Mouse (Mus musculus) heart, embryonic 12.5 days (tissue): ENCODE results near the gene Setd2. TPM values are rescaled to one million over a fixed set of nuclear protein-coding genes. Genes with fewer than 3 reads are reported as not detected.

ENCODE experiments used
- ATAC-seq: fragments of 200-750 bp; cut with Nextera tagmentation; 2 replicates; pipeline ENCODE4 v1.8.0; 2017; ENCODE audit warnings: moderate TSS enrichment, moderate library complexity; ENCODE audit not compliant: insufficient number of reproducible peaks, low FRiP score
- H3K27ac ChIP-seq: fragments of 300-500 bp; sonication (generic); 2 replicates; pipeline ENCODE4 v1.5.1; 2016; ENCODE audit warnings: mild to moderate bottlenecking, moderate library complexity; ENCODE audit not compliant: poor library complexity, severe bottlenecking
- H3K27me3 ChIP-seq: fragments of 300-500 bp; sonication (generic); replicated peaks from 2 replicates; pipeline ENCODE4 v1.6.1; 2016; ENCODE audit warnings: mild to moderate bottlenecking, moderate library complexity
- H3K36me3 ChIP-seq: fragments of 300-500 bp; sonication (generic); 2 replicates; pipeline ENCODE4 v1.6.1; 2016; ENCODE audit warnings: mild to moderate bottlenecking, moderate library complexity
- H3K4me1 ChIP-seq: fragments of 300-500 bp; sonication (generic); replicated peaks from 2 replicates; pipeline ENCODE4 v1.6.1; 2016; ENCODE audit warnings: mild to moderate bottlenecking
- H3K4me2 ChIP-seq: fragments of 300-500 bp; sonication (generic); 2 replicates; pipeline ENCODE4 v1.6.1; 2016; ENCODE audit warnings: mild to moderate bottlenecking, moderate library complexity
- H3K4me3 ChIP-seq: fragments of 300-500 bp; sonication (generic); 2 replicates; pipeline ENCODE4 v1.5.1; 2016; ENCODE audit warnings: mild to moderate bottlenecking
- H3K9ac ChIP-seq: fragments of 300-500 bp; sonication (generic); 2 replicates; pipeline ENCODE4 v1.6.1; 2016; ENCODE audit warnings: mild to moderate bottlenecking, moderate library complexity
- H3K9me3 ChIP-seq: fragments of 300-500 bp; sonication (generic); replicated peaks from 2 replicates; pipeline ENCODE4 v1.6.1; 2016; ENCODE audit warnings: mild to moderate bottlenecking, moderate library complexity
- WGBS: fragments of 180-500 bp; shearing (Covaris S2); methylation state at CpG from one replicate; pipeline ENCODE4 v1.1.7; 2016; 5-methylcytosine and 5-hydroxymethylcytosine counted together
- polyA plus RNA-seq: library from polyadenylated mRNA; unstranded; fragments of >200 nt; fragmentation: Nextera tagmentation; extraction: Ambion mirVana; gene quantifications from 2 replicates; pipeline ENCODE4 v1.2.1, GENCODE M21; 2016

Setd2 gene
- polyA plus RNA-seq, 1 experiment from 2014 or later, result 28.5 TPM

DNA sequence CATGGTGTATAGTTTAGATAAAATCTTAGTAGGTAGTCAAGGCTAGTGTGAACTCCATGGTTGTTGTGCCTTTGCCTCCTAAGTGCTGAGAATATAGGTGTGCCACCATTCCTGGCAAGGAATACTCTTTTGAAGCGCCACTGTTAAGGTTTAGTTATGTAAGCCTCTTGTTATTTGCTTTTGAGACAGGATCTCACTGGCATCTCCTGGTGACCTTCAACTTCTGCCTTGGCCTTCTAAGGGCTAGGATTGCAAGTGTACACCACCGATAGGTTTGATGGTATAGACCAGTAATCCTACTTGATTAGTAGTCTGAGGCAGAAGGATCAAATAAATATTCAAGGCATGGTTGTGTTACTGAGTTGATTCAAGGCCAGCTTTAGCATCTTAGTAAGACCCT lies 4.2 kb downstream of the Setd2 start:
- no peak overlapping the region for H3K4me2 ChIP-seq
- 91% methylated on average over 2 of the region's 2 CpGs for WGBS

DNA sequence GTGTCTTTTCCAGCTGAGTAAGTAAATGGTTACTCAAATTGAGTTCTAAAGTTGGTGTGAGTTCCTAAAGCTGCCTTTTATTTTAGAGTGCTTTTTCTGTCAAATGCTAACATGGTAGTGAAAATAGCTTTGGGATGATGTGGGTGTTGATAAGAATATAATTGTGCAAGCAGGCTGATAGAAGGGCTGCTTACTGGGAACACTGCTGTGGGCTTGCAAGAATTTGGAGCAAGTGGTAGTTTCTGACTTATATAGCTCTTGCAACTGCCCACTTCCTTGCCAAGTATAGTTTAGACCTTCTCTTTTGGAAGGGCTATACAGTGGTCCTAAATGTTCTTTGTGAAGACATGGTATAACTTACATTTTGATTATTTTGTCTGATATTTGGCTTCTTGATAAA lies 6.1 kb downstream of the Setd2 start:
- Histone ChIP-seq H3K9ac (no peak overlapping the region), H3K36me3 (peaks cover 3% of the 10 kb centered on the region), H3K27me3 (no peaks in the 10 kb centered on the region), H3K4me1 (peaks cover 32% of the 10 kb centered on the region), H3K4me3 (no peak overlapping the region), H3K9me3 (no peaks in the 10 kb centered on the region), H3K27ac (no peak overlapping the region), H3K4me2 (no peak overlapping the region)
- no peak for ATAC-seq

More for the DNA sequence above, 4.2 kb downstream of the Setd2 start:
- Histone ChIP-seq H3K4me1 (peaks cover 26% of the 10 kb centered on the region), H3K27me3 (no peaks in the 10 kb centered on the region), H3K36me3 (no peaks in the 10 kb centered on the region; the same call in none of the 2 replicates), H3K9me3 (no peaks in the 10 kb centered on the region), H3K4me3 (no peak overlapping the region), H3K9ac (no peak overlapping the region), H3K27ac (no peak overlapping the region)
- no peak for ATAC-seq

GRCm38 (mm10) chr9:110541988-110542387 lies 9.6 kb downstream of the Setd2 start:
- H3K36me3 ChIP-seq, result peaks cover 3% of the 10 kb centered on the region; the same call in 1 of the 2 replicates
- no peak overlapping the region for H3K27ac ChIP-seq
- H3K4me1 ChIP-seq, result peaks cover 12% of the 10 kb centered on the region
- no peak for ATAC-seq
- H3K9ac ChIP-seq, result no peak overlapping the region
- H3K27me3 ChIP-seq, result no peaks in the 10 kb centered on the region
- H3K4me2 ChIP-seq, result no peak overlapping the region
- WGBS, result 72% methylated on average over 4 of the region's 4 CpGs
- no peak overlapping the region for H3K4me3 ChIP-seq
- H3K9me3 ChIP-seq, result no peaks in the 10 kb centered on the region

GRCm38 (mm10) chr9:110548261-110548660 lies 15.9 kb downstream of the Setd2 start:
- H3K27ac ChIP-seq, result no peak overlapping the region
- ATAC-seq, result no peak
- H3K9ac ChIP-seq, result no peak overlapping the region
- no peak overlapping the region for H3K4me3 ChIP-seq
- no peaks in the 10 kb centered on the region for H3K9me3 ChIP-seq
- 89% methylated on average over 19 of the region's 19 CpGs for WGBS
- H3K36me3 ChIP-seq, result peaks cover 56% of the 10 kb centered on the region
- 0 out of 2 replicates have a peak, but pooled peaks cover 1% of the 10 kb centered on the region for H3K4me1 ChIP-seq
- no peaks in the 10 kb centered on the region for H3K27me3 ChIP-seq
- H3K4me2 ChIP-seq, result no peak overlapping the region

GRCm38 (mm10) chr9:110568309-110568708 lies 35.9 kb downstream of the Setd2 start:
- ATAC-seq, result no peak
- Histone ChIP-seq H3K36me3 (peaks cover 71% of the 10 kb centered on the region), H3K4me1 (no peaks in the 10 kb centered on the region), H3K4me2 (no peak overlapping the region), H3K4me3 (no peak overlapping the region), H3K27ac (no peak overlapping the region), H3K9me3 (no peaks in the 10 kb centered on the region), H3K27me3 (no peaks in the 10 kb centered on the region), H3K9ac (no peak overlapping the region)

- H3K36me3 ChIP-seq, result peaks cover 26% of the 10 kb centered on the region
- H3K27ac ChIP-seq, result no peak overlapping the region
- no peak for ATAC-seq
- H3K4me1 ChIP-seq, result peaks cover 4% of the 10 kb centered on the region
- H3K4me3 ChIP-seq, result no peak overlapping the region
- no peak overlapping the region for H3K9ac ChIP-seq
- H3K27me3 ChIP-seq, result no peaks in the 10 kb centered on the region
- H3K4me2 ChIP-seq, result no peak overlapping the region
- no peaks in the 10 kb centered on the region for H3K9me3 ChIP-seq
- 88% methylated on average over 2 of the region's 2 CpGs for WGBS
These were observed 49.8 kb downstream of the Setd2 start for GRCm38 (mm10) chr9:110582161-110582560.

GRCm38 (mm10) chr9:110583521-110583920 lies 51.1 kb downstream of the Setd2 start:
- Histone ChIP-seq H3K4me1 (peaks cover 4% of the 10 kb centered on the region), H3K27ac (no peak overlapping the region), H3K36me3 (peaks cover 23% of the 10 kb centered on the region), H3K9ac (no peak overlapping the region), H3K4me3 (no peak overlapping the region), H3K9me3 (no peaks in the 10 kb centered on the region), H3K27me3 (no peaks in the 10 kb centered on the region), H3K4me2 (no peak overlapping the region)
- ATAC-seq, result no peak
- WGBS, result 97% methylated on average over 1 of the region's 1 CpGs

DNA sequence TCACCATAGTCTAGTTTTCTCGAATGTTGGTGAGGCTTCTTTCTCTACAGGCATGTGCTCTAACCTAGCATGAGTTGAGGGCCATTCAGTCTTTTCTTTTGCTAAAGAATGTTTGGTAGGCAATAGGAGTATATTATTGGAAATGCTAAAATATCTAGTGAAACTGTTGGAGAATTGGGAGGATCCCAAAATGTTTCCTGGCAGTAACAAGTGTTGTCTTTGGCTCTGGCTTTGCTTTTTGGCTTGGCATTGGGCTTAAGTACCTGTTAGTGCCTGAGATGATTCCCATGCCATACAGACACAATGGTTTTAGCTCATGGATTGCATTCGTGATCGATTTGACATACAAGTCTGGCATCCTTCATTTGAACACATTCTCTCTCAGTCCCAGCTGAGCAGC lies 79.1 kb downstream of the Setd2 start:
- no peak for ATAC-seq
- no peak overlapping the region for H3K27ac ChIP-seq
- H3K36me3 ChIP-seq, result peaks cover 63% of the 10 kb centered on the region
- no peak overlapping the region for H3K4me3 ChIP-seq
- WGBS, result 90% methylated on average over 3 of the region's 3 CpGs
- H3K27me3 ChIP-seq, result no peaks in the 10 kb centered on the region
- no peak overlapping the region for H3K9ac ChIP-seq
- H3K4me1 ChIP-seq, result no peaks in the 10 kb centered on the region
- H3K9me3 ChIP-seq, result no peaks in the 10 kb centered on the region
- no peak overlapping the region for H3K4me2 ChIP-seq

- Histone ChIP-seq H3K4me2 (no peak overlapping the region), H3K36me3 (peaks cover 79% of the 10 kb centered on the region), H3K4me1 (no peaks in the 10 kb centered on the region), H3K9me3 (no peaks in the 10 kb centered on the region), H3K27me3 (no peaks in the 10 kb centered on the region), H3K4me3 (no peak overlapping the region), H3K27ac (no peak overlapping the region), H3K9ac (no peak overlapping the region)
- WGBS, result 77% methylated on average over 3 of the region's 3 CpGs
- no peak for ATAC-seq
These were observed 84.7 kb downstream of the Setd2 start for GRCm38 (mm10) chr9:110617081-110617480.

- Histone ChIP-seq H3K9me3 (no peaks in the 10 kb centered on the region), H3K9ac (no peak overlapping the region), H3K27ac (no peak overlapping the region), H3K4me2 (no peak overlapping the region), H3K4me3 (no peak overlapping the region), H3K4me1 (peaks cover 14% of the 10 kb centered on the region), H3K27me3 (no peaks in the 10 kb centered on the region), H3K36me3 (peaks cover 73% of the 10 kb centered on the region)
- 86% methylated on average over 7 of the region's 7 CpGs for WGBS
- no peak for ATAC-seq
These were observed 87.8 kb downstream of the Setd2 start for GRCm38 (mm10) chr9:110620180-110620579.

GRCm38 (mm10) chr9:110620685-110621084 lies 88.3 kb downstream of the Setd2 start:
- Histone ChIP-seq H3K9ac (no peak overlapping the region), H3K27ac (no peak overlapping the region), H3K4me2 (no peak overlapping the region), H3K4me1 (peaks cover 18% of the 10 kb centered on the region), H3K4me3 (no peak overlapping the region), H3K36me3 (peaks cover 68% of the 10 kb centered on the region), H3K9me3 (no peaks in the 10 kb centered on the region), H3K27me3 (no peaks in the 10 kb centered on the region)
- WGBS, result 90% methylated on average over 7 of the region's 7 CpGs
- ATAC-seq, result no peak

DNA sequence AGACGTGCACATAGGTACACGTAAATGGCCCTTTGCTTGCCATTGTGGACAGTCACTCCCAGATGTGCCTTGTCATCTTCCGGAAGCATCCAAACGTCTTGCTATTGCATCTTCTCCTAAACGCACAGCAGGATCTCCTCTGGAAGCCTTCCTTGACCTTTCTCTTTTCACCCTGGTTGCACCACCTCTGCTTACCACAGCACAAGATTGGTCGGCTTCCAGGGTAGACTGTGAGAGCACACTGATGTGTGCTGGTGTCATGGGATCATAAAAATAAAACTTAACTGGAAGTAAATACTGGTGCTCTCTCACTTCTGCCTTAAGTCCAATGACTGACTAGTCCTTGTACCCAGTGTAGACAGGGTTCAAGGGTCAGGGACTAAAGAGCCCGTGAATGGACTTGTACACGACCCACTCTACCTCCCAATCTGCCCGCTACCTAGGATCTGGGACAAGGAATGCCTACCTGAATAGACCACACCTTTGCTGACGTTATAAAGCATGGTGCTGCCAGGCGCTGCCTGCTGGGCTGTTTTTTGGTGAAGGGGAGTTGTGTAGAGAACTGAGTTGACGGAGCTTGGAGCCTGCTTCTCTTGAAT lies 90.3 kb downstream of the Setd2 start:
- H3K4me1 ChIP-seq, result peaks cover 18% of the 10 kb centered on the region
- H3K4me2 ChIP-seq, result no peak overlapping the region
- 88% methylated on average over 12 of the region's 12 CpGs for WGBS
- peaks cover 50% of the 10 kb centered on the region for H3K36me3 ChIP-seq
- H3K27ac ChIP-seq, result no peak overlapping the region
- ATAC-seq, result no peak
- 0 out of 2 replicates have a peak overlapping the region, but pooled peaks have one; percentile 75 for H3K9ac ChIP-seq
- peaks cover 7% of the 10 kb centered on the region; the same call in 1 of the 2 replicates for H3K27me3 ChIP-seq
- no peak overlapping the region for H3K4me3 ChIP-seq
- H3K9me3 ChIP-seq, result no peaks in the 10 kb centered on the region
